Mouse (Mus musculus): Measurements from ENCODE around the gene Dnmbp.

The Dnmbp gene

GRCm38 (mm10) chr19:43905136-43905535, 34.9 kb downstream of the Dnmbp start:
- no peak for DNase-seq

GRCm38 (mm10) chr19:43904327-43904726, 35.7 kb downstream of the Dnmbp start:
- DNase-seq: no peak

- DNase-seq: no peak
Observed at GRCm38 (mm10) chr19:43902887-43903286, 37.1 kb downstream of the Dnmbp start.

GRCm38 (mm10) chr19:43900690-43901089, 39.3 kb downstream of the Dnmbp start:
- DNase-seq: no peak

- DNase-seq: no peak
Observed at GRCm38 (mm10) chr19:43898547-43898946, 41.4 kb downstream of the Dnmbp start.

GRCm38 (mm10) chr19:43896441-43896840, 43.5 kb downstream of the Dnmbp start:
- DNase-seq: no peak

GRCm38 (mm10) chr19:43895951-43896350, 44.0 kb downstream of the Dnmbp start:
- no peak for DNase-seq

- DNase-seq: no peak
Observed at GRCm38 (mm10) chr19:43894821-43895220, 45.2 kb downstream of the Dnmbp start.

GRCm38 (mm10) chr19:43894070-43894469, 45.9 kb downstream of the Dnmbp start:
- no peak for DNase-seq

- no peak for DNase-seq
Observed at GRCm38 (mm10) chr19:43890487-43890886, 49.5 kb downstream of the Dnmbp start.

GRCm38 (mm10) chr19:43887725-43888124, 52.3 kb downstream of the Dnmbp start:
- DNase-seq: no peak

- DNase-seq: no peak
Observed at GRCm38 (mm10) chr19:43887242-43887641, 52.7 kb downstream of the Dnmbp start.

- DNase-seq: no peak
Observed at GRCm38 (mm10) chr19:43886371-43887099, 53.5 kb downstream of the Dnmbp start.

- DNase-seq: no peak
Observed at GRCm38 (mm10) chr19:43884668-43885498, 55.1 kb downstream of the Dnmbp start.

- no peak for DNase-seq
Observed at GRCm38 (mm10) chr19:43882895-43883573, 57.0 kb downstream of the Dnmbp start.

- no peak for DNase-seq
Observed at GRCm38 (mm10) chr19:43881615-43882014, 58.4 kb downstream of the Dnmbp start.

GRCm38 (mm10) chr19:43880420-43880819, 59.6 kb downstream of the Dnmbp start:
- DNase-seq: no peak

GRCm38 (mm10) chr19:43879401-43880212, 60.4 kb downstream of the Dnmbp start:
- peak; percentile 68 to 72 for DNase-seq

GRCm38 (mm10) chr19:43878111-43879092, 61.6 kb downstream of the Dnmbp start:
- no peak for DNase-seq

- DNase-seq: no peak
Observed at GRCm38 (mm10) chr19:43877364-43877763, 62.6 kb downstream of the Dnmbp start.

- no peak for DNase-seq
Observed at GRCm38 (mm10) chr19:43875996-43876395, 64.0 kb downstream of the Dnmbp start.

All from cerebellum, adult 18-20 months (tissue).